Mouse (Mus musculus): ENCODE measurements around the gene Rp2.

- TF ChIP-seq POLR2A (IDR thresholded peaks at IDR 0.05; ENCODE audit: insufficient read depth, low read depth, low read length) (no peak), CTCF (IDR thresholded peaks at IDR 0.05; ENCODE audit: insufficient read depth, low read depth, low read length) (no peak)
Measured at GRCm38 (mm10) chrX:20346355-20346754, 17.9 kb upstream of the Rp2 start.

All from olfactory bulb, adult 2 months (tissue).